Mouse (Mus musculus) MEL (cell line): ENCODE results near the gene Pacsin2.

Experiments used
- EP300 ChIP-seq, 2 experiments: IDR thresholded peaks; 2 replicates each; pipeline ENCODE4 v1.6.1; 2011; ENCODE audit warnings: improper control_type of control experiment in 2 of 2, low read length in 2 of 2, low read depth in 1 of 2, mild to moderate bottlenecking in 1 of 2
- ETS1 ChIP-seq: IDR thresholded peaks from 2 replicates; pipeline ENCODE4 v1.6.1; 2012; ENCODE audit warnings: low read depth, mild to moderate bottlenecking, inconsistent platforms, low read length, improper control_type of control experiment, moderate library complexity
- HCFC1 ChIP-seq: IDR thresholded peaks from 2 replicates; pipeline ENCODE4 v1.6.1; 2012; ENCODE audit warnings: low read depth, mild to moderate bottlenecking, inconsistent platforms, low read length, improper control_type of control experiment, moderate library complexity
- JUND ChIP-seq: IDR thresholded peaks from 2 replicates; pipeline ENCODE4 v1.6.1; 2011; ENCODE audit warnings: low read depth, mild to moderate bottlenecking, improper control_type of control experiment, low read length
- MAX ChIP-seq: IDR thresholded peaks from 2 replicates; pipeline ENCODE4 v1.6.1; 2011; ENCODE audit warnings: low read length, improper control_type of control experiment
- MEF2A ChIP-seq: IDR thresholded peaks from 2 replicates; pipeline ENCODE4 v1.6.1; 2014; ENCODE audit warnings: low read depth, mild to moderate bottlenecking, inconsistent platforms, low read length, improper control_type of control experiment; ENCODE audit not compliant: poor library complexity, insufficient replicate concordance, severe bottlenecking; ENCODE audit errors: extremely low read depth
- NELFE ChIP-seq: IDR thresholded peaks from 2 replicates; pipeline ENCODE4 v1.6.1; 2011; ENCODE audit warnings: low read depth, low read length, improper control_type of control experiment
- POLR2AphosphoS2 ChIP-seq: IDR thresholded peaks from 2 replicates; pipeline ENCODE4 v1.6.1; 2011; ENCODE audit warnings: low read length, improper control_type of control experiment
- USF2 ChIP-seq, 2 experiments: IDR thresholded peaks; 2 replicates each; pipeline ENCODE4 v1.6.1; 2011 to 2012; ENCODE audit warnings: improper control_type of control experiment in 2 of 2, low read length in 2 of 2, borderline replicate concordance in 1 of 2, inconsistent platforms in 1 of 2, low read depth in 1 of 2, mild to moderate bottlenecking in 1 of 2; ENCODE audit not compliant: insufficient read depth in 1 of 2

- TF ChIP-seq MEF2A (no peak), EP300 (IDR thresholded peaks at IDR 0.05; ENCODE audit: low read depth in 1 of 2, low read length in 2 of 2) (no peak), USF2 (IDR thresholded peaks at IDR 0.05; ENCODE audit: borderline replicate concordance in 1 of 2, insufficient read depth in 1 of 2, low read depth in 1 of 2, low read length in 2 of 2) (no peak), POLR2AphosphoS2 (no peak), JUND (no peak), NELFE (peak; percentile 65), HCFC1 (peak; percentile 66), ETS1 (no peak), MAX (peak; percentile 76)
These were observed 114.3 kb downstream of the Pacsin2 start, which contains the start of gene Arfgap3 for GRCm38 (mm10) chr15:83349954-83350711.
